Mouse (Mus musculus) embryonic facial prominence, embryonic 11.5 days (tissue): ENCODE measurements at regions not wholly inside any gene's neighbourhood (a gene's known extent, or its start where the extent isn't known, plus 50 kb on each side); places are given as distances from the start of the nearest gene placed in this dataset.

Source experiments
- ATAC-seq: fragments of 200-750 bp; cut with Nextera tagmentation; replicated peaks from 2 replicates; pipeline ENCODE4 v1.8.0; 2017; ENCODE audit warnings: low read depth; ENCODE audit not compliant: insufficient number of reproducible peaks, low FRiP score, low TSS enrichment
- DNase-seq: peaks from one replicate; pipeline ENCODE4 v3.0.0-alpha.2; 2015; ENCODE audit warnings: low spot score
- H3K27ac ChIP-seq: fragments of 300-500 bp; sonication (generic); replicated peaks from 2 replicates; pipeline ENCODE4 v1.5.1; 2014; ENCODE audit warnings: mild to moderate bottlenecking, low read depth, low read length, control low read depth
- H3K27me3 ChIP-seq: fragments of 300-500 bp; sonication (generic); 2 replicates; pipeline ENCODE4 v1.6.1; 2014; ENCODE audit warnings: mild to moderate bottlenecking, low read length, moderate library complexity, mixed read lengths; ENCODE audit not compliant: control insufficient read depth, insufficient read depth
- H3K36me3 ChIP-seq: fragments of 300-500 bp; sonication (generic); replicated peaks from 2 replicates; pipeline ENCODE4 v1.6.1; 2014; ENCODE audit warnings: low read depth, mild to moderate bottlenecking, low read length, moderate library complexity, mixed read lengths; ENCODE audit not compliant: control insufficient read depth, insufficient read depth
- H3K4me1 ChIP-seq: fragments of 300-500 bp; sonication (generic); 2 replicates; pipeline ENCODE4 v1.6.1; 2014; ENCODE audit warnings: low read length, mixed read lengths; ENCODE audit not compliant: control insufficient read depth, insufficient read depth
- H3K4me2 ChIP-seq: fragments of 300-500 bp; sonication (generic); 2 replicates; pipeline ENCODE4 v1.6.1; 2014; ENCODE audit warnings: low read depth, mild to moderate bottlenecking, control low read depth, low read length, moderate library complexity
- H3K4me3 ChIP-seq: fragments of 300-500 bp; sonication (generic); 2 replicates; pipeline ENCODE4 v1.5.1; 2014; ENCODE audit warnings: low read depth, low read length, control low read depth
- H3K9ac ChIP-seq: fragments of 300-500 bp; sonication (generic); replicated peaks from 2 replicates; pipeline ENCODE4 v1.6.1; 2014; ENCODE audit warnings: mild to moderate bottlenecking, control low read depth, low read length
- H3K9me3 ChIP-seq: fragments of 300-500 bp; sonication (generic); replicated peaks from 2 replicates; pipeline ENCODE4 v1.6.1; 2016; ENCODE audit warnings: mild to moderate bottlenecking, low read length, inconsistent platforms, mixed read lengths; ENCODE audit not compliant: control insufficient read depth
- WGBS: fragments of 180-500 bp; shearing (Covaris S2); extraction: QIAGEN DNeasy Blood & Tissue Kit; methylation state at CpG from one replicate; pipeline ENCODE4 v1.1.7; 2014; 5-methylcytosine and 5-hydroxymethylcytosine counted together

DNA sequence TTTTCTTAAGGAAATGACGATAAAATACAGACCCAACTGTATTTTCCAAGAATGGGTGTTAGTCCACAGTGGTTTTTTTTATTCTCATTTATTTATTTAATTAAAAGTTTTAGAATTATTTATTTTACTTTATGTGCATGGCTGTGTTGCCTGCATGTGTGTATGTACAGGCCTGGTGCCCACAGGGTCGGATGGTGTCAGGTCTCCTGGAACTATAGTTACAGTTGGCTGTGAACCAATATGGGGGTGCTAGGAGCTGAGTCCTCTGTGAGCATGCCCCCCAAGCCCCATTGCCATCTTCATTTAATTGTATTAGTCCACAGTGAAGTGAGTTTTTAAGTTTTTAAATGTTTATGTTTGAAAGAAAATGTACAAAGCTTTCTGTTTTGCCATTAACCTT, 171.3 kb upstream of the Gas1 start:
- ATAC-seq: no peak

DNA sequence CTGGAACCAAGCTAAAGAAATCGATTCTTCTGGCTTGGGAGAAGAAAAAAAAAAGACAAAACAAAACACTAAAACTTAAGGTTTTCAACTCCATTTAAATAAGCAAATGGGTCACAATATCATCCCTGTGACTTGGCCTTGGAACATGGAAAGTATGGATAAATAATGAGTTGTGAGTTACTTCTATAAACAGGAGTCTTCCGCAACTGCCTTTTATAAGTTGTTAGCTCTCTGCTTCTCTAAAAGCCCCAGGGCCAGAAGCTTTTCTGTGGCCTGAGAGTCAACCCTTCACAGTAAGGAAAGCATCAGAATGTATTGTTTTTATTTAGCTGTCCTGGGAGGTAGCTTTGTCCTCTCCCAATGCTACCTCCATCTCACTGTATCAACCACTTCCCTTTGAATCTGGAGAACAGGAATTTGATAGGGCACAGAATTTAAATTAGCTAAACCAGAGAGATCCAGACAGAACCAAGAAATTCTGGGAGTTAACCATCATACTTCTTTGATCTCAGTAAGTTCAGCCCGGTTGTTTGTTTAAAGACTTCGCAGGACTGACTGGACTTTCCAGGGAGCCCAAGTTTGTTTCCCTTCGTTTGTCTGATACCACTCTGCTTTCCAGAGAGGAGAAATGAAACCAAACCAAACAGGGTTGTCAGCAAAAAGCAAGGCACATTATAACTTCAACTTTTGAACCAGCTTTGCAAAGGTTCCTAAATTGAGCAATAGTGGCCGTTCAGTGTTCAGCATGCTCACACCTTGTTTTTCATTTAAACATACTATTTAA, 178.7 kb upstream of the Gas1 start:
- Histone ChIP-seq H3K27me3 (no peaks in the 10 kb centered on the region), H3K4me1 (no peaks in the 10 kb centered on the region), H3K4me3 (no peak overlapping the region), H3K36me3 (no peaks in the 10 kb centered on the region), H3K4me2 (no peak overlapping the region), H3K27ac (no peak overlapping the region), H3K9me3 (no peaks in the 10 kb centered on the region), H3K9ac (no peak overlapping the region)
- WGBS: 72% methylated on average over 6 of the region's 6 CpGs
- no peak for DNase-seq
- no peak for ATAC-seq

More for the DNA sequence above, 171.3 kb upstream of the Gas1 start:
- H3K27ac ChIP-seq: no peak overlapping the region
- H3K36me3 ChIP-seq: no peaks in the 10 kb centered on the region
- no peak overlapping the region for H3K4me2 ChIP-seq
- H3K27me3 ChIP-seq: no peaks in the 10 kb centered on the region
- H3K4me1 ChIP-seq: peaks cover 4% of the 10 kb centered on the region; the same call in 1 of the 2 replicates
- DNase-seq: no peak
- no peak overlapping the region for H3K4me3 ChIP-seq
- H3K9me3 ChIP-seq: no peaks in the 10 kb centered on the region
- no peak overlapping the region for H3K9ac ChIP-seq
- 67% methylated on average over 2 of the region's 2 CpGs for WGBS

DNA sequence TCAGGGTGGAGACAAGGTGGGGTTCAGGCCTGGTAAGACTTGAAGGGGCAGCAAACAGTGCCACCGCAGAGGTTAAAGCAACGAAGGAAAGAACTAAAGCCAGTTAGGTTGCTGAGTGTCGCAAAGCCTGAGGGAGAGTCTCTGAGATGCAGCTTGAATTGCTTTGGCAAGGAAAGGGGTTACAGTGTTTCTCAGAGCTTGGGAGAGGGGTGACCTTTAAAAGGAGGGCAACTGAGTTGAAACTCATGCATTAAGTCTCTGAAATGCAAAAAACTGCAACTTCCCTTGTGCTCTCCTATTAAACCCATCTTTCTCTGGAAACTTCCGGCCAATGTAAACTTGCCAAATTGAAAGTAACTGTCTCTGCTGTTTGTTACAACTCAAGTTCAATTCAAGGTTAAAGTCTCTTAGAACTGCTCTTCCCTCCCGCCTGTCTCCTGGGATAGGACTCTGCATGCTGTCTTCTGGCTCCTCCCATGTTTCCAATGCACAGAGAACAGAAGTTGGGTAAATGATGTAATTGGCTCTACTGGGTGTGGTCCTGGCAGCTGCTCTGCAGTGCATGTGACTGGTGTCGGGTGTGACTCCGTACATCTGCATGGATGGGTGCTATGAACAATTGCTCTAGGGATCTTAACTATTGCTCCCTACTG, 181.4 kb upstream of the Gas1 start:
- Histone ChIP-seq H3K36me3 (no peaks in the 10 kb centered on the region), H3K4me3 (no peak overlapping the region), H3K27me3 (no peaks in the 10 kb centered on the region), H3K4me2 (no peak overlapping the region), H3K4me1 (no peaks in the 10 kb centered on the region), H3K9me3 (no peaks in the 10 kb centered on the region), H3K27ac (no peak overlapping the region), H3K9ac (no peak overlapping the region)
- DNase-seq: no peak
- no peak for ATAC-seq
- WGBS: 82% methylated on average over 7 of the region's 7 CpGs

DNA sequence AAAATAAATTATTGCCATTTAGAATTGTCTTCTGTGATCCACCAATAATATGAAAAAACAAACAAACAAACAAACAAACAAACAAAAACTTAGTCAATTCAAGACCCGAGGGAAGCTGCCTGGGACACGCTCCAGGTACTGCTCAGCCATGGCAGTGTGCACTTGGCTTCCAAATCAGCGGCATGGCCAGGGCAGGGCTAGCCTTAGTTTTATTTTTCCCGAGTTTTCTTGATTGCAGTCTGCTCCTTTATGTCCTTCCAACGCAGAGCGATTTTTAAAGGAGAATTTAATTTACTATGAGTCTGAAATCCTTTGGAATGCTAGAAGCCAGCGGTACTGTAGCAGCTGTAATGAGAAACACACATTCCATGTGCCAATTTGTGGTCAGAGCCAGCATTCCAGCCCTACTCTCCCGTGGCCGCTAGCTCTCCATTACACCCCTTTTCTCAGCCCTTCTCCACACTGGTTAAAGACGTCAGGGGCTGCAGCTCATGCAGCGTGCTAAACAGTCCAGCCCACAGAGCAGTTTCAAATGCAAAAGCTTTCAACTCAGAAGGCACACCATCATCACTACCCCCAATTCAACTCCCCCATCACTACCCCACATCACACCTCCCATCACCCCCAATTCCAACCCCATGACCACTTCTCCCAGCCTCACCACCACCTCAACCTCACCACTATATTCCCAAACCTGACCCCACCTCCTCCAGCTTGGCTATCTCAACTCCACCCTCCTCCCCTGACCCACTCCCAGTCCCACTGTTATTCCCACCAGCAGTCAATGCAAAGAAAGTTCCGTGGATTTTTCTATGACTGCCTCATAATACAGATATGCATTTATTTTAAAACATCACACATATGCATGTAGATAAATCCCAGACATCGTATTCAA, 187.9 kb upstream of the Gas1 start:
- H3K36me3 ChIP-seq: no peaks in the 10 kb centered on the region
- H3K27ac ChIP-seq: 0 out of 2 replicates have a peak overlapping the region, but pooled peaks have one; percentile 43
- no peaks in the 10 kb centered on the region for H3K4me1 ChIP-seq
- ATAC-seq: peak; percentile 95
- H3K27me3 ChIP-seq: no peaks in the 10 kb centered on the region
- no peak overlapping the region for H3K4me3 ChIP-seq
- H3K9me3 ChIP-seq: no peaks in the 10 kb centered on the region
- 32% methylated on average over 13 of the region's 13 CpGs for WGBS
- peak; percentile 91 for DNase-seq
- no peak overlapping the region for H3K9ac ChIP-seq
- no peak overlapping the region for H3K4me2 ChIP-seq

DNA sequence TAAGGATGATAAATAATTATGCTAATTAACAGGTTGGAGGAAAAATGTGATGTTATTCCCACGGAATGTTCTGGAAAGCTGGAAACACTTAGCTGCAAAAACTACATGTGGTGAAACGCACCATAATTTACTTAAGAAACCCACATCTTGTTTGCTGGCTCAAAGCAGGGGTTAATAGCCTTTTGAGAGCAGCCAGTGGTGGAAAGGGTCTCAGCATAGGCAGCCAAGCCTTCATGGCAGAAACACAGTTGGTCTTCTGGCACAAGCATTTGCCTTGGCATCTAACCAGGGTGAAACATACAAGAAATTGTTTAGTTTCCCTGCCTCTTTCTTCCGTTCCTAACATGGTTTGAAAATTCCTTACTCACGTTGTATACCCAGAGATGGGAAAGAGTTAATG, 192.1 kb upstream of the Gas1 start:
- H3K9ac ChIP-seq: no peak overlapping the region
- H3K27me3 ChIP-seq: no peaks in the 10 kb centered on the region
- H3K4me3 ChIP-seq: no peak overlapping the region
- H3K36me3 ChIP-seq: no peaks in the 10 kb centered on the region
- ATAC-seq (no peak), DNase-seq (no peak)
- no peaks in the 10 kb centered on the region for H3K9me3 ChIP-seq
- WGBS: 75% methylated on average over 4 of the region's 4 CpGs
- H3K4me1 ChIP-seq: no peaks in the 10 kb centered on the region
- no peak overlapping the region for H3K27ac ChIP-seq
- H3K4me2 ChIP-seq: no peak overlapping the region

DNA sequence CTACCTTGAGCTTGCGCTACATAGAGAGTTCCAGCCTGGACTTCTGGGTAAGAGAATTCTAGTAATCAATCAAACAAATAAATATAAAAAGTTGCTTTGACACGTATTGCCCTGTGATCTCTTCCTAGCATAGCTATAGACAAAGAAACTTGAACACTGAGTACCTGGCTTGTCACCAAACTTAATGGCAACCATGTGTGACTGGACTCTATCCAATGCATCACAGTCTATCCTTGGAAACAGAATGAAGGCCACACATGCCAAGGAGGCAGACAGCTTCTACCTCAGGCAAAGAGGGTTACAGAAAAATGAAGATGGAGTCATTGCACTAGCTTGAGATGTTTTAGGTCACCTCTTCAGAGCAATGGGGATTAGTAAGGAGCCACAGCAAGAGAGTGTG, 194.5 kb upstream of the Gas1 start:
- no peaks in the 10 kb centered on the region for H3K36me3 ChIP-seq
- H3K27ac ChIP-seq: no peak overlapping the region
- ATAC-seq (no peak), DNase-seq (no peak)
- no peak overlapping the region for H3K4me3 ChIP-seq
- no peaks in the 10 kb centered on the region for H3K9me3 ChIP-seq
- no peak overlapping the region for H3K9ac ChIP-seq
- no peaks in the 10 kb centered on the region for H3K27me3 ChIP-seq
- H3K4me1 ChIP-seq: no peaks in the 10 kb centered on the region
- 76% methylated on average over 2 of the region's 2 CpGs for WGBS
- H3K4me2 ChIP-seq: no peak overlapping the region

DNA sequence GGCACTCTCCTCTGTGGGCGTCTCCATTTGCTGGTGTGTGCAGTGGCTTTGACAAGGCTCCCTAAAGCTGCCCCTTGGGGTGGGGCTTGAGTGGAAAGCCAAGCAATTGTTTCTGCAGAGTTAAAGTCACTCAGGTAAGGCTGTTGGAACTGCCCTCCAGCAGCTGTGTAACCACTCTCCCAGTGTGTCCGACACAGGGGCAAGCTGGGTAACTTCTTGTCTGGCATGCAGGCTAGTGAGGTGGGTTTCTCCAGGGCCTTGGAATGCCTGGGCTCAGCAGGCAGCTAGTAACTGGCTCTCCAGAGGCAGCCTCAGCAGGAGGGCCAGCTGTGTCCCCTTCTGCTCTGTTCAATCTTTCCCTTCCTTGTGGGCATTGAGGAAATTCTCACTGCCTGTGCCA, 199.5 kb upstream of the Gas1 start:
- no peak overlapping the region for H3K27ac ChIP-seq
- WGBS: 60% methylated on average over 2 of the region's 2 CpGs
- no peak overlapping the region for H3K4me3 ChIP-seq
- no peaks in the 10 kb centered on the region for H3K27me3 ChIP-seq
- no peak overlapping the region for H3K4me2 ChIP-seq
- H3K9ac ChIP-seq: no peak overlapping the region
- no peaks in the 10 kb centered on the region for H3K4me1 ChIP-seq
- H3K9me3 ChIP-seq: no peaks in the 10 kb centered on the region
- no peak for DNase-seq
- no peak for ATAC-seq
- H3K36me3 ChIP-seq: no peaks in the 10 kb centered on the region
